Mouse (Mus musculus) olfactory bulb, adult 2 months (tissue): ENCODE measurements around the gene Hist1h4f.

Experiments
- CTCF ChIP-seq: fragments of 200-500 bp; IDR thresholded peaks from 2 replicates; pipeline ENCODE4 v1.5.1; 2012; ENCODE audit warnings: low read depth, mild to moderate bottlenecking, low read length, moderate library complexity; ENCODE audit not compliant: insufficient read depth
- POLR2A ChIP-seq: fragments of 200-500 bp; IDR thresholded peaks from 2 replicates; pipeline ENCODE4 v1.6.1; 2012; ENCODE audit warnings: mild to moderate bottlenecking, low read depth, low read length, moderate library complexity; ENCODE audit not compliant: insufficient read depth

GRCm38 (mm10) chr13:23564482-23564881 lies 13.0 kb upstream of the Hist1h4f start:
- TF ChIP-seq CTCF (no peak), POLR2A (no peak)
